Mouse (Mus musculus): Measurements from ENCODE around the gene Rabep1. TPM values are rescaled to one million over a fixed set of nuclear protein-coding genes. Genes with fewer than 3 reads are reported as not detected.

Rabep1 gene
- polyA plus RNA-seq, 1 experiment from 2014 or later = 44.2 TPM

DNA sequence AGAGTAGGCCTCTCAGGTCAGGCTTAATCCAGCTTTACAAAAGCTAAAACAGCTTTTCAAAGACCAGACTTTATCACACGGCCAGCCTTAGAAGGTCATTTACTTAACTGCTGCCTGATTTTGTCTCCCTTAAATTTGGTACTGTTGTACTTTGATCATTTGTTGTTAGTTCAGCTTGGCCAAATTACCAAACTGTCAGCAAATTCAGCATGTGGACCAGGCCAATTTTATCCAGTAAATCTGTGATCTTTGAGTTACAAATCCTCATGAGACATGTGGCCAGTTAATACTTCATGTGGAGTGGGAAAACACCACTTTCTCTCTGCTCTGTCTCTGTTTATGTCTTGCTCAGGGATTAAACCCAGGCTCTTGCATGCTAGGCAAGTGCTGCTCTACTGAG lies 128.0 kb downstream of the Rabep1 start:
- no peak overlapping the region for H3K9ac ChIP-seq (ENCODE audit: low read length)
- no peaks in the 10 kb centered on the region for H3K9me3 ChIP-seq (ENCODE audit: control insufficient read depth, low read length)
- H3K4me1 ChIP-seq (ENCODE audit: control insufficient read depth, insufficient read depth, low read length) = peaks cover 10% of the 10 kb centered on the region
- WGBS = 65% methylated on average over 1 of the region's 1 CpGs
- DNase-seq (ENCODE audit: low spot score, missing footprints) (no peak), ATAC-seq (ENCODE audit: low FRiP score) (no peak)
- no peak overlapping the region for H3K4me2 ChIP-seq
- H3K4me3 ChIP-seq (ENCODE audit: low read depth, low read length) = no peak overlapping the region
- H3K27ac ChIP-seq (ENCODE audit: low read depth, low read length) = no peak overlapping the region
- peaks cover 13% of the 10 kb centered on the region for H3K36me3 ChIP-seq (ENCODE audit: control insufficient read depth, insufficient read depth, low read length)
- H3K27me3 ChIP-seq (ENCODE audit: control insufficient read depth, insufficient read depth, low read length) = no peaks in the 10 kb centered on the region

DNA sequence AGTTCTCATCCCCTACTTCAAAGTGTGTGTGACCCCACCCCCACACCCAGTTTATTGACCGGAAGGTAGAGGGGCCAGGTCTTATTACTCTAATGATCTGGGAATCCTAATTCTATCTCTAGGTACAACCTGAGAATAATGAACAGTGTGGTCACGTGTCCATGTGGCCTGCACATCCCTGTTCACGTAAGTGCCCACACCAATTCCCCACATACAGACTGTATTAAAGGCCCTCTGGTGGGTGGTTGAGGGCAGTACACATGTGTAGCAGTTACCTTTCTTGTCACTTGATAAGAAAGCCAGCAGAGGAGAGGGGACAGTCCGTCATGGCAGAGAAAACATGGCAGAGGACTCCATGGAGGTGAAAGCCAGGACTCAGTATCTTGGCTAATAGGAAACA lies 129.4 kb downstream of the Rabep1 start:
- H3K9ac ChIP-seq (ENCODE audit: low read length) = no peak overlapping the region
- no peak overlapping the region for H3K27ac ChIP-seq (ENCODE audit: low read depth, low read length)
- no peak for DNase-seq (ENCODE audit: low spot score, missing footprints)
- no peaks in the 10 kb centered on the region for H3K27me3 ChIP-seq (ENCODE audit: control insufficient read depth, insufficient read depth, low read length)
- H3K4me1 ChIP-seq (ENCODE audit: control insufficient read depth, insufficient read depth, low read length) = no peaks in the 10 kb centered on the region
- no peak for ATAC-seq (ENCODE audit: low FRiP score)
- WGBS = 84% methylated on average over 4 of the region's 4 CpGs
- no peaks in the 10 kb centered on the region for H3K9me3 ChIP-seq (ENCODE audit: control insufficient read depth, low read length)
- peaks cover 25% of the 10 kb centered on the region for H3K36me3 ChIP-seq (ENCODE audit: control insufficient read depth, insufficient read depth, low read length)
- no peak overlapping the region for H3K4me2 ChIP-seq
- H3K4me3 ChIP-seq (ENCODE audit: low read depth, low read length) = no peak overlapping the region

DNA sequence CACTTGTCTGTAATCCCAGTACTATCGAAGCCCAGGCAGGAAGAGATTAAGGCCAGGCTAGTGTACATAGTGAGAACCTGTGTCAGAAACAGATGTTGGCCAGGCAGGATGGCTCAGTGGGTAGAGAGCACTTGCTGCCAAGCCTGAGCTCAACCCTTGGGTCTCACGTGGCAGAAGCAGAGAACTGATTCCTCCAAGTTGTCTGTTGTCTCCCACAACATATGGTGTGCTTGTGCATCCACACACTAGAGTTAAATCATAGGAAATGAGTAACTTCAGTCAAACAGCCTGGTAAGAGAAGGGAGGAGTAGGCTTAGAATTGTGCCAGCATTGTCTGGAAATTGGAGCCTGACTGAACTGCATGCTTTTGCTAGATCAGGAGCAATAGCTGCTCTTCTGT lies 130.6 kb downstream of the Rabep1 start:
- Histone ChIP-seq H3K4me2 (no peak overlapping the region), H3K9me3 (ENCODE audit: control insufficient read depth, low read length) (no peaks in the 10 kb centered on the region), H3K4me3 (ENCODE audit: low read depth, low read length) (no peak overlapping the region), H3K27ac (ENCODE audit: low read depth, low read length) (no peak overlapping the region), H3K27me3 (ENCODE audit: control insufficient read depth, insufficient read depth, low read length) (no peaks in the 10 kb centered on the region), H3K9ac (ENCODE audit: low read length) (no peak overlapping the region), H3K4me1 (ENCODE audit: control insufficient read depth, insufficient read depth, low read length) (no peaks in the 10 kb centered on the region), H3K36me3 (ENCODE audit: control insufficient read depth, insufficient read depth, low read length) (peaks cover 25% of the 10 kb centered on the region)
- WGBS = 74% methylated on average over 2 of the region's 2 CpGs
- ATAC-seq (ENCODE audit: low FRiP score) (no peak), DNase-seq (ENCODE audit: low spot score, missing footprints) (no peak)

DNA sequence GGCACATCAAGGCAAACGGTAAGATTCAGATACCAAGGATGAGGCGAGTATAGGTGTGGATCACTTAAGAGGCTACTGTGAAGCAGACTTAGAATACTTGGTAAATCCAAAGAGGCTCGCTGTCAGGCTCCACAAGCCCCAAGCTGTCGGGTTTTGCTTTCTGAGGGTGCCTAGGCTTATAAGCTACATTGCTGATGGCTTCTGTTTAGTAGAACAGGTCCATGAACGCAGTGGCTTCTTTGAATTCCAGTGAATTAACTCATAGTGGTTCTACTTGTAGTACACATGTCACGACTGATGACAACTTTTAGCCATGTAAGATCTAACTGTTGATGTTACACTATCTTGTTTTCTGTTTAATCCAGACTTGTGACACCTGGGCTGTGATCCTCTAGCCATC lies 132.7 kb downstream of the Rabep1 start:
- Histone ChIP-seq H3K4me3 (ENCODE audit: low read depth, low read length) (no peak overlapping the region), H3K9ac (ENCODE audit: low read length) (no peak overlapping the region), H3K27me3 (ENCODE audit: control insufficient read depth, insufficient read depth, low read length) (no peaks in the 10 kb centered on the region), H3K27ac (ENCODE audit: low read depth, low read length) (no peak overlapping the region), H3K9me3 (ENCODE audit: control insufficient read depth, low read length) (no peaks in the 10 kb centered on the region), H3K4me2 (no peak overlapping the region), H3K4me1 (ENCODE audit: control insufficient read depth, insufficient read depth, low read length) (peaks cover 8% of the 10 kb centered on the region), H3K36me3 (ENCODE audit: control insufficient read depth, insufficient read depth, low read length) (peaks cover 32% of the 10 kb centered on the region)
- WGBS = 88% methylated on average over 6 of the region's 6 CpGs
- no peak for ATAC-seq (ENCODE audit: low FRiP score)
- no peak for DNase-seq (ENCODE audit: low spot score, missing footprints)

- Histone ChIP-seq H3K9me3 (ENCODE audit: control insufficient read depth, low read length) (no peaks in the 10 kb centered on the region), H3K9ac (ENCODE audit: low read length) (no peak overlapping the region), H3K27ac (ENCODE audit: low read depth, low read length) (no peak overlapping the region), H3K27me3 (ENCODE audit: control insufficient read depth, insufficient read depth, low read length) (no peaks in the 10 kb centered on the region), H3K4me3 (ENCODE audit: low read depth, low read length) (no peak overlapping the region), H3K4me2 (no peak overlapping the region), H3K36me3 (ENCODE audit: control insufficient read depth, insufficient read depth, low read length) (peaks cover 27% of the 10 kb centered on the region), H3K4me1 (ENCODE audit: control insufficient read depth, insufficient read depth, low read length) (peaks cover 8% of the 10 kb centered on the region)
- DNase-seq (ENCODE audit: low spot score, missing footprints) = no peak
- WGBS = 90% methylated on average over 6 of the region's 6 CpGs
- no peak for ATAC-seq (ENCODE audit: low FRiP score)
These were observed 135.7 kb downstream of the Rabep1 start for GRCm38 (mm10) chr11:70980232-70980631.

DNA sequence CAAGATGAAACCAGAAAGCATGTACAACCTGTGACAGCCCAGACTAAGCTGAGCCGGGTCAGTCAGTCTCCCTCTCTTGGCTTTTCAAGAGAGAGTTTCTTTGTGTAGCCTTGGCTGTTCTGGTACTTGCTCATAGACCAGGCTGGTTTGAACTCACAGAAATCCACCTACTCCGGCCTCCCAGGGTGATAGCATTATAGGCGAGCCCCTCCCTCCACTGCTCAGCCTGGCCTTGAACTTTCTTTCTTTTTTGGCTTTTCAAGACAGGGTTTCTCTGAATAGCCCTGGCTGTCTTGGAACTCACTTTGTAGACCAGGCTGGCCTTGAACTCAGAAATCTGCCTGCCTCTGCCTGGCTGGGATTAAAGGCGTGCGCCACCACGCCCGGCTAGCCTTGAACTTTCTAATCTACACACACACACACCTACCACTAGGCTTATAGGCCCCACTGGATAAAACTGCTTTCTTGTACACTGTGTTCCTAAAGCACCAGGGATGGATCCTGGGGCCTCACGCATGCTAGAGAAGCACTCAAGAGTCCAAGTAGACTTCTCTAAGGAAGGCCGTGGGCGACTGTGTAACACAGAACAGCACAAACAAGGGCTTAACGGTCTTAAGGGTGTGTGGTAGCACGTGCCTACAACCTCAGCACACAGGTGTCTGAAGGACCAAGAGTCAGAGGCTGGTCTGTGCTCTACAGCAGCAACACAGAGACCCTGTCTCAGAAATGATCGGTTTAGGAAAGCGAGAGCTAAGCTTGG lies 136.4 kb downstream of the Rabep1 start:
- DNase-seq (ENCODE audit: low spot score, missing footprints) (peak; percentile 80), ATAC-seq (ENCODE audit: low FRiP score) (no peak)
- H3K9ac ChIP-seq (ENCODE audit: low read length) = no peak overlapping the region
- peaks cover 8% of the 10 kb centered on the region for H3K4me1 ChIP-seq (ENCODE audit: control insufficient read depth, insufficient read depth, low read length)
- no peak overlapping the region for H3K4me3 ChIP-seq (ENCODE audit: low read depth, low read length)
- H3K27ac ChIP-seq (ENCODE audit: low read depth, low read length) = no peak overlapping the region
- no peaks in the 10 kb centered on the region for H3K9me3 ChIP-seq (ENCODE audit: control insufficient read depth, low read length)
- H3K4me2 ChIP-seq = peak overlapping the region; percentile 67; the same call in 1 of the 2 replicates
- WGBS = 93% methylated on average over 14 of the region's 14 CpGs
- no peaks in the 10 kb centered on the region for H3K27me3 ChIP-seq (ENCODE audit: control insufficient read depth, insufficient read depth, low read length)
- peaks cover 33% of the 10 kb centered on the region for H3K36me3 ChIP-seq (ENCODE audit: control insufficient read depth, insufficient read depth, low read length)

GRCm38 (mm10) chr11:70982030-70982429 lies 137.5 kb downstream of the Rabep1 start:
- H3K9me3 ChIP-seq (ENCODE audit: control insufficient read depth, low read length) = no peaks in the 10 kb centered on the region
- peak overlapping the region; percentile 90 for H3K9ac ChIP-seq (ENCODE audit: low read length)
- H3K4me3 ChIP-seq (ENCODE audit: low read depth, low read length) = peak overlapping the region; percentile 99
- no peaks in the 10 kb centered on the region for H3K27me3 ChIP-seq (ENCODE audit: control insufficient read depth, insufficient read depth, low read length)
- peak; percentile 85 for DNase-seq (ENCODE audit: low spot score, missing footprints)
- H3K4me2 ChIP-seq = peak overlapping the region; percentile 67
- WGBS = 13% methylated on average over 12 of the region's 12 CpGs
- H3K27ac ChIP-seq (ENCODE audit: low read depth, low read length) = no peak overlapping the region
- no peak for ATAC-seq (ENCODE audit: low FRiP score)
- peaks cover 8% of the 10 kb centered on the region for H3K4me1 ChIP-seq (ENCODE audit: control insufficient read depth, insufficient read depth, low read length)
- peaks cover 38% of the 10 kb centered on the region for H3K36me3 ChIP-seq (ENCODE audit: control insufficient read depth, insufficient read depth, low read length)

GRCm38 (mm10) chr11:70982557-70983228 lies 138.1 kb downstream of the Rabep1 start, which contains the start of gene C1qbp:
TSS of gene C1qbp (minus strand) at chr11:70983026.
- Histone ChIP-seq H3K9me3 (ENCODE audit: control insufficient read depth, low read length) (no peaks in the 10 kb centered on the region), H3K4me1 (ENCODE audit: control insufficient read depth, insufficient read depth, low read length) (peaks cover 8% of the 10 kb centered on the region), H3K4me2 (peak within 1 kb of the TSS; percentile 67), H3K4me3 (ENCODE audit: low read depth, low read length) (peak within 1 kb of the TSS; percentile 99), H3K27me3 (ENCODE audit: control insufficient read depth, insufficient read depth, low read length) (no peaks in the 10 kb centered on the region), H3K27ac (ENCODE audit: low read depth, low read length) (no peak within 1 kb of the TSS), H3K36me3 (ENCODE audit: control insufficient read depth, insufficient read depth, low read length) (peaks cover 32% of the 10 kb centered on the region), H3K9ac (ENCODE audit: low read length) (peak within 1 kb of the TSS; percentile 90)
- under 1% methylated on average over 62 of the region's 64 CpGs for WGBS
- peak; percentile 100 for DNase-seq (ENCODE audit: low spot score, missing footprints)
- ATAC-seq (ENCODE audit: low FRiP score) = peak; percentile 97

Measured in midbrain, embryonic 11.5 days (tissue).